Mouse (Mus musculus) liver, adult 2 months (tissue): ENCODE measurements around the gene Gcc2.

Source experiments
- CTCF ChIP-seq: fragments of 200-500 bp; IDR thresholded peaks from 2 replicates; pipeline ENCODE4 v1.5.1; 2011; ENCODE audit warnings: low read depth, low read length, control low read depth
- POLR2A ChIP-seq: fragments of 200-500 bp; IDR thresholded peaks from 2 replicates; pipeline ENCODE4 v1.6.1; 2011; ENCODE audit warnings: low read length, control low read depth; ENCODE audit not compliant: insufficient read depth; ENCODE audit errors: extremely low read depth

- no peak for TF ChIP-seq CTCF
- no peak for TF ChIP-seq POLR2A
These were observed 76.4 kb downstream of the Gcc2 start for GRCm38 (mm10) chr10:58331741-58332140.
